20 mouse cellular contexts compared by ENCODE assay signal in genomic region chr2:144262837-144263236, GRCm38 (mm10).
"Had no signal": no experiment of that assay in that cellular context is flagged by ENCODE, and none has a peak within 500 bp of the region (broad histone marks: within the 10 kb centered on the region; RNA-seq: fewer than 3 reads in every experiment).

No protein-coding gene starts in this region.

- DNase-seq: kidney, adult 11 months; kidney, adult 8-10 months; kidney, postnatal 14 days; kidney, postnatal 4 days; layer of hippocampus, adult 9-11 months; liver, embryonic 13.5 days; lung, embryonic 14.5 days; retina, postnatal 1 day; right cerebral cortex, postnatal 25 days; spleen, adult 18-20 months; thymus, adult 2 months; thymus, postnatal 14 days had no signal

- H3K27ac ChIP-seq: layer of hippocampus, adult 2 months; limb, embryonic 10.5 days; limb, embryonic 13.5 days; midbrain, embryonic 12.5 days; midbrain, embryonic 15.5 days; neural tube, embryonic 12.5 days; neural tube, embryonic 15.5 days had no signal

- H3K27me3 ChIP-seq: limb, embryonic 13.5 days; liver, embryonic 13.5 days; midbrain, embryonic 12.5 days; midbrain, embryonic 15.5 days; neural tube, embryonic 12.5 days; neural tube, embryonic 15.5 days had no signal

- H3K9ac ChIP-seq: limb, embryonic 13.5 days; liver, embryonic 13.5 days; lung, embryonic 14.5 days; midbrain, embryonic 12.5 days; midbrain, embryonic 15.5 days; neural tube, embryonic 12.5 days; neural tube, embryonic 15.5 days had no signal

- H3K4me3 ChIP-seq: layer of hippocampus, adult 2 months; limb, embryonic 10.5 days; limb, embryonic 13.5 days; liver, embryonic 13.5 days; midbrain, embryonic 12.5 days; midbrain, embryonic 15.5 days; neural tube, embryonic 12.5 days; neural tube, embryonic 15.5 days had no signal

- ATAC-seq: lung, postnatal 0 days; midbrain, embryonic 15.5 days had no signal

- H3K9me3 ChIP-seq: limb, embryonic 10.5 days; limb, embryonic 13.5 days; liver, embryonic 13.5 days; midbrain, embryonic 12.5 days; midbrain, embryonic 15.5 days; neural tube, embryonic 12.5 days; neural tube, embryonic 15.5 days had no signal

- H3K4me1 ChIP-seq: neural tube, embryonic 12.5 days had no signal

- H3K4me2 ChIP-seq: limb, embryonic 13.5 days; lung, embryonic 14.5 days; midbrain, embryonic 12.5 days; midbrain, embryonic 15.5 days; neural tube, embryonic 12.5 days; neural tube, embryonic 15.5 days had no signal
